Mouse (Mus musculus) heart, postnatal 14 days (tissue): ENCODE results near the gene Nme8. TPM values are rescaled to one million over a fixed set of nuclear protein-coding genes. Genes with fewer than 3 reads are reported as not detected.

Source experiments
- DNase-seq, 2 experiments: peaks; one replicate each; pipeline ENCODE4 v3.0.0; 2021 to 2022
- intact Hi-C: fragments of 180-260 bp; cut with DNase I; formaldehyde crosslinking; loops from one replicate; pipeline ENCODE4 v1.15.1; 2025
- total RNA-seq, 2 experiments: library from RNA; stranded (reverse); gene quantifications; 2 replicates each; pipeline ENCODE4 v1.2.3; 2021

The Nme8 gene
- total RNA-seq, 2 experiments from 2014 or later = 0.17 TPM; not detected in 1

- DNase-seq = no peak
- intact Hi-C loops = no loop called here
Observed at GRCm38 (mm10) chr13:19602531-19602930, 95.1 kb downstream of the Nme8 start.

- intact Hi-C loops = no loop called here
- no peak for DNase-seq
Observed at GRCm38 (mm10) chr13:19599242-19599641, 98.4 kb downstream of the Nme8 start.

- no peak for DNase-seq
- intact Hi-C loops = no loop called here
Observed at GRCm38 (mm10) chr13:19595141-19595540, 102.5 kb downstream of the Nme8 start.

Other genes starting within 250 kb of the Nme8 start
- gene Epdr1, start 77.9 kb downstream of the Nme8 start, total RNA-seq = 10 to 100 TPM; 10.2 to 11.1 TPM
- under 1 TPM; 0.27 to 0.38 TPM for gene Sfrp4, start 74.7 kb downstream of the Nme8 start, total RNA-seq
- under 1 TPM in 1 of 2 experiments, not detected in 1; 0.22 TPM for gene Gpr141, start 126.5 kb upstream of the Nme8 start, total RNA-seq